Mouse (Mus musculus): ENCODE data around the gene Mettl2.
"Not testable (repeated sequence)": the region's sequence is repeated elsewhere in the genome, so short reads cannot be mapped to it uniquely, and the experiment has no call there.

Mettl2 gene

DNA sequence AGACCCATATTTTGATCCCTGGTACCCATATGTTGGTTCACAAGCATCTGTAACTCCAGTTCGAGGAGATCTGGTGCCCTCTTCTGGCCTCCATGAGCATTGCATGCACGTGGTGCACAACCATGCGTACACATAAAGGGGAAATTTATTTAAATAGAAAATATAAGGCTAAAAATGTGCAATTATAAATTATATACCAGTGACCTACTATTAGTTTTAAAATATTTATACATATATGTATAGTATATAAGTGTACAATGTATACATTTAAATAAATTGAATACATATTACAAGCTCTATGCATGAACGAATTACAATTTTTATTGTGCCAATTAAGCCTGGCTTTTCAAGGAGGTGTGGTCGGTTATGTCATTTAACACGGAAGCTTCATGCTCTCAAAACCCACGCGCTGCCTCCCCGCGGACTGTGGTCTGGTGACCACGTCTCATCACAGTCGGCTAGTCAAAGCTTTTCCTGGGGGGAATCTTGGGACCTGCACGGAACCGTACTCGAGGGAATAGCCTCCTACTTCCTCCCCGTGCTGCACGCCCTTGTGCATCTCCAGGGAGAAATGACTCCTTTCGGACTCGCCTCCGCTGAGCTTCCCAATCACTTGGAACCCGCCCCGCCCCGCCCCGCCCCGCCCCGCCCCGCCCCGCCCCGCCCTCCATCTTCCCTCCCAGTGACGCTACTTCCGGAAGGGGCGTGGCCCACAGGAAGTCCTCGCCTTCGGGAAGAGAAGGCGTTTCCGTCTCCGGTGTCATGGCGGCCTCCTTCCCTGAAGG, at the start of gene Mettl2:
Gene Mettl2, plus strand, starts transcription at position 691 of the 785 bp plus-strand sequence.
- peak; percentile 72 for DNase-seq

DNA sequence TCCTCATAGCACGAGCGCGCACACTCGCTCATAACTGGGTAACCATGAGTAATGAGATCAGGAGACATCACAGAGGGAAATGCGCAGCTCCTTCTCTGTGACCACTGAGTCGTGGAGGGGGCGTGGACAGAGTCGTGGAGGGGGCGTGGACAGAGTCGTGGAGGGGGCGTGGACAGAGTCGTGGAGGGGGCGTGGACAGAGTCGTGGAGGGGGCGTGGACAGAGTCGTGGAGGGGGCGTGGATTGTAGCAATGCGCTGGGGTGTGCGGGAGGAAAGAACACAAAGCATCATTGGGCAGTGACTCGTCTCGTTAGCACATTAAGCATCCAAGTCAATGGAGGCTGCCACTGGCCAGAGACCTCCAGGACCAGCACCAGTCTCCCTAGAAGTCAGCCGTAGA, 13.8 kb upstream of the Mettl2 start:
- DNase-seq = not testable (repeated sequence)

DNA sequence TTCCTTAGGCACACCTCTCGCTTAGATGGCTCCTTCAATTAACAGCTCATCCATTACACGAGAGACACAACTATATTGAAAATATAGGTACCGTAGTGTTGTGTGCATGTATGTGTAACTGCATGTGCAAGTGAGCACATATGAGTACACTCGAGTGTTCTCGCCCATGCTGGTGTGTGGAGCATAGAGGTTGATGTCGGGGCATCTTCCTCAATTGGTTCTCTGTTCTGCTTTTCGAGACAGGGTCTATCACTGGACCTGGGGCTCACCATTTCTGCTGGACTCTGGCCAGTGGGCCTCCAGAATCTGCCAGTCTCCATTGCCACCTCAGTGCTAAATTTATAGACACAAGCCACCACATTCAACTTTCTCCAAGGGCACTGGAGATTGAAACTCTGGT, 8.4 kb upstream of the Mettl2 start:
- DNase-seq = no peak

DNA sequence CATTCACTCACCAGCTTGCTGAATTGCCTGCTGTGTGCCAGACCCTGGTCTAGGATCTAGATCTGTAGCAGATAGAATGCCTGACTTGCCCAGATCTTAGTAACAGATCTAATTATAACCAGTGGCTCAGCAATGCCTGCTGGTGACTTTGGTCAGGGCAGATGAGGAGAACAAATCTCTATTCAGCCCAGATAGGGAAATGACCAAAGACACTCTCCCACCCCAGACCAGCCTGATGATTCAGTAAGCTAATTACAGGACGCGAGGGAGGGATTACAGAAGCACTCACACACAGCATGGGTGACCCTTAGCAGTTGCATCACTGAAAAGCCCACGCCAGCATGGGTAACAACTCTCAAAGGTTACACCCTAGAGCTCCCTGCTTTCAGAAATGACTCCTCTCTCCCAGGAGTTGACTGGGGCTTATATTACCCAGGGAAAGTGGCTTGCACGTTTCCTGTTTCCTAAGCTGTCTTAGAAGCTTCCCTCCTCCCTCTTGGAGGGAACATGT, 5.6 kb upstream of the Mettl2 start:
- no peak for DNase-seq

GRCm38 (mm10) chr11:105121792-105122191, 4.4 kb upstream of the Mettl2 start:
- DNase-seq = not testable (repeated sequence)

- no peak for DNase-seq
Observed at GRCm38 (mm10) chr11:105123986-105124385, 2.2 kb upstream of the Mettl2 start.

DNA sequence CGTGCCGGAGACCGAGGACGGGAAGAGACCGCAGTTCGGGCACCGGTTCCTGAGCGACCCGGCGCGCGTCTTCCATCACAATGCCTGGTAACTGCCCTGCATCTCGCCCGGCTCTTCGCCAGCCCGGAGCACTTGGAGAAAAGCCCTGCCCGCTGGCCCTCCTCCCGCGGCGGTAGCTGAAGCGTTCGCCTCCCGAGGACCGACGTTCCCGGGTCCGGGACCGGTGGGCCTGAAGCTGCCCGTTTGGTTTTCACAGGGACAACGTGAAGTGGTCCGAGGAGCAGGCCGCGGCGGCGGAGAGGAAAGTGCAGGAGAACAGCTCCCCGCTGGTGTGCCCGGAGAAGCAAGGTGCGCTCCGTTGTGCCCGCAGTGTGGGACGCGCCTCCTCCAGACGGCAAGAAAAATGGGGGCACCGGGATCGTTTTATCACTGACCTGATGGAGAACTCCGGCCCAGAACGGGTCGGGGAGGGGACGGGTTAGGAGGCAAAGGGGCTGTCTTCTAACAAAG, 350 bp downstream of the Mettl2 start:
- DNase-seq = no peak

- no peak for DNase-seq
Observed at GRCm38 (mm10) chr11:105135692-105136091, 9.5 kb downstream of the Mettl2 start.

DNA sequence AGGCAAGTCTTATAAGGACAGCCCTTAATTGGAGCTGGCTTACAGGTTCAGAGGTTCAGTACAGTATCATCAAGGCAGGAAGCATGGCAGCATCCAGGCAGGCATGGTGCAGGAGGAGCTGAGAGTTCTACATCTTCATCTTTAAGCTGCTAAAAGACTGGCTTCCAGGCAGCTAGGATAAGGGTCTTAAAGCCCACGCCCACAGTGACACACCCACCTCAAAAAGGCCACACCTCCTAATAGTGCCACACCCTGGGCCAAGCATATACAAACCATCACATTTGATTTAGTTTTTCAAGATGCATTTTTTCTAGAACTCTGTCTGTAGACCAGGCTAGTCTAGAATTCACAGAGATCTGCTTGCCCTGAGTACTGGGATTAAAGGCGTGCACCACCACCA, 11.0 kb downstream of the Mettl2 start:
- not testable (repeated sequence) for DNase-seq

DNA sequence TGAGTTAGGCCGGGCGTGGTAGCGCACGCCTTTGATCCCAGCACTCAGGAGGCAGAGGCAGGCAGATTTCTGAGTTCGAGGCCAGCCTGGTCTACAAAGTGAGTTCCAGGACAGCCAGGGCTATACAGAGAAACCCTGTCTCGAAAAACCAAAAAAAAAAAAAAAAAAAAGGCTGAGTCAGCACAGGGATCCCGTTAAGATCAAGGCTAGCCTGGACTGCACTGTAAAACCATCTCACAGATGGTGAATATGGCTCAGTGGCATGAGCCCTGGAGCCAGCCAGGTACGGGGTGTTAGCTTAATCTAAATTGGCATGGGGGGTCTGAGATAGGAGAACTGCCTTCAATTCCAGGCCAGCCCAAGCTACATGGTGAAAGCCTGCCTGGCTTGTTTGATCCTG, 14.3 kb downstream of the Mettl2 start:
- not testable (repeated sequence) for DNase-seq

GRCm38 (mm10) chr11:105141115-105141514, 14.9 kb downstream of the Mettl2 start:
- no peak for DNase-seq

- no peak for DNase-seq
Observed at GRCm38 (mm10) chr11:105143564-105143963, 17.3 kb downstream of the Mettl2 start.

- no peak for DNase-seq
Observed at GRCm38 (mm10) chr11:105144084-105144483, 17.9 kb downstream of the Mettl2 start.

- no peak for DNase-seq
Observed at GRCm38 (mm10) chr11:105144508-105145210, 18.4 kb downstream of the Mettl2 start.

DNA sequence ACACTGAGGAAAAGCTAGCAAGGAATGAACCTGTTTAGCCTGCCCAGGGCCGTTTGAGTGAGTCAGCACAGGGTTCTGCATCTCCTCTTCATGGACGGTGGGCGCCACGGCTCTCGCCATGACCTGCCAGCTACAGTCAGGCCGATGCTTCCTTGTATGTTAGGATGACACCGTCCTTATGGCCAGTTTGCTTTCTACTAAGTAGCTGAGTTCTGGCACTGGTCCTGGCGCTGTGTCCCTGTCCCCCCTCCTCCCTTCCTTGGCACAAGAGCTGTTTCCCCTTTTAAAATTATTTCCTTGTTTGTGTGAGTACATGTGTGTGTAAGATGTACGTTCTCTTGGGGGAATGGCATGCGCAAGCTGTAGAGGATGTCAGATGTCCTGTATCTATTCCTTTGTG, 19.0 kb downstream of the Mettl2 start:
- DNase-seq = no peak

GRCm38 (mm10) chr11:105146593-105146992, 20.4 kb downstream of the Mettl2 start, which contains the start of gene Gm10842:
Gene Gm10842 (plus strand): TSS chr11:105146893.
- no peak for DNase-seq

GRCm38 (mm10) chr11:105149353-105149752, 23.1 kb downstream of the Mettl2 start:
- no peak for DNase-seq

DNA sequence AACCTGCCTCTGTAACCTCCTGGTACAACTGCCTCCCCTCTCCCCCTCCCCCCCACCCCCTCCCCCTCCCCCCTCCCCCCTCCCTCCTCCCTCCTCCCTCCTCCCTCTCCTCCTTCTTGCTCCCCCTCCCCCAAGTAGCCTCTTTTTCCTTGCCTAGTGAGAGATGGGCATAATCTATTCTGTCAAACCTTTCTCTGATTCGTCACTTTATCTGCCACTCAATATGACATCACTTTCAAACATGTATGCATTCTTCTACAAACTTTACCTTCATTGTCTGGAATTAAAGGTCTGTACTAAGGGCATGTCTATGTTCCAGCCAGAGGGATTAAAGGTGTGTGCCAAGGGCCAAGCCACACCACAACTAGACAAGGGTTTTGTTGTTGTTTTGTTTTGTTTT, 23.5 kb downstream of the Mettl2 start:
- DNase-seq = no peak

DNA sequence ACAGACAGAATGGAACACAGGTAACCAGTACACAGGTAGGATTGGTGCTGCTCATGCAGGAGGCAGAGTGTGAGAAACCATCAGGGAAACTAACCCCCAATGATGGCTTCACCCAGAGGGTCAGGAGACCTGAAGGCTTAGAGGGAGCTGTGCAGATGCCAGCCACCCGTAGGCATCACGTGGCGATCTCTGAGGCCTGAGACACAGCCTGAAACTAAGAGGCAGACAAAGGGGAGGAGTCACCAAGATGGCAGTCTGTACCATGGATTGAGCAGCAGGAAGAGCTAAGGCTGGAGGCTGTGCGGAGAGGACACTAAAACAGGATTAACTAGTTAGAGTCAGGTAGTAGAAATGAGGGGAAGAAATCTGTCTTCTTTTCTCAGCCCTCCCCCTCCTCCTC, 24.5 kb downstream of the Mettl2 start:
- no peak for DNase-seq

- DNase-seq = no peak
Observed at GRCm38 (mm10) chr11:105151226-105152016, 25.2 kb downstream of the Mettl2 start.

GRCm38 (mm10) chr11:105152017-105152300, 25.7 kb downstream of the Mettl2 start:
- no peak for DNase-seq

DNA sequence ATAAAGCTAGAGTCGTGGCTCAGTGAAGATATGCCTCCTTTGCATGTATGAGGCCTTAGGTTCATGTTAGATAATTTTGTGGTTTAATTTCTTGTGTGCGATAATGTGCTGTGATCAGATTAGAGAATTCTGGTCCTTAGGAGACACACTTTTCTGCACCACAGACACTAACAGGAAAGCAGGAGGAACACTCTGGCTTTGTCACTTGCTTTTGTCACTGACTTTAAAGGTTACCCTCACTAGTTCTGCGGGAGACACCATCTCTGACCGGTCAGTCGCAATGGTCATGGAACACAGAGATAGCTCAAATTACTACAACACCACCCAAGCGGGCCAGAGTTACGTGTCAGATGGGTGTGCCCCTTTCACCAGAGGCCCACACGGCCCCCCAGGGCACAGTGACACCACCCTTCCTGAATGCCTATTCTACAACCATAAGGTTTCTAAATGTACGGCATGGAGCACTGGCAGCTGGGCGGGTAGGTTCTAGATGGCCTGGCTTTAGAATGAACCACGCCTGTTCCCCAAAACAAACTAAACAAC, 26.2 kb downstream of the Mettl2 start:
- DNase-seq = no peak
